Mouse (Mus musculus): ENCODE measurements at regions not wholly inside any gene's neighbourhood (a gene's known extent, or its start where the extent isn't known, plus 50 kb on each side); places are given as distances from the start of the nearest gene placed in this dataset.

GRCm38 (mm10) chr7:73063556-73063955, 311.8 kb upstream of the Rgma start:
- no peak for TF ChIP-seq CTCF (IDR thresholded peaks at IDR 0.05; ENCODE audit: extremely low read depth, insufficient read length, insufficient replicate concordance, low read depth, low read length)
- no peak for TF ChIP-seq POLR2A (IDR thresholded peaks at IDR 0.05; ENCODE audit: low read depth, low read length)
